Mouse (Mus musculus): ENCODE results near the gene Snx9. TPM values are rescaled to one million over a fixed set of nuclear protein-coding genes. Genes with fewer than 3 reads are reported as not detected.

Snx9 gene
- 10 to 100 TPM; 52.0 to 57.6 TPM for total RNA-seq (2021)
- long read RNA-seq, experiment 1, transcript Snx9-201 (18 exons, 3,331 nt), result major isoform, 20 of 24 reads
- long read RNA-seq, experiment 1, partial matches to known transcripts, result 0 of 24 reads
- long read RNA-seq, experiment 1, other reads (novel, unspliced or antisense), result 4 of 24 reads
- long read RNA-seq, experiment 2, transcript Snx9-201 (18 exons, 3,331 nt), result major isoform, 61 of 77 reads
- long read RNA-seq, experiment 2, partial matches to known transcripts, result 5 of 77 reads
- long read RNA-seq, experiment 2, other reads (novel, unspliced or antisense), result 11 of 77 reads

- peak; percentile 53 to 57 for DNase-seq (ENCODE audit: low spot score in 2 of 2)
Observed at GRCm38 (mm10) chr17:5841128-5841942, at the start of gene Snx9. Gene Snx9 (plus strand): TSS chr17:5841329.

- no peak for DNase-seq (ENCODE audit: low spot score in 2 of 2)
Observed at GRCm38 (mm10) chr17:5792164-5792791, 48.9 kb upstream of the Snx9 start.

GRCm38 (mm10) chr17:5793593-5793992 lies 47.5 kb upstream of the Snx9 start:
- DNase-seq (ENCODE audit: low spot score in 2 of 2), result no peak

GRCm38 (mm10) chr17:5794276-5794675 lies 46.9 kb upstream of the Snx9 start:
- DNase-seq (ENCODE audit: low spot score in 2 of 2), result no peak

GRCm38 (mm10) chr17:5795369-5795768 lies 45.8 kb upstream of the Snx9 start:
- no peak for DNase-seq (ENCODE audit: low spot score in 2 of 2)

GRCm38 (mm10) chr17:5795878-5796277 lies 45.3 kb upstream of the Snx9 start:
- DNase-seq (ENCODE audit: low spot score in 2 of 2), result no peak

- peak; percentile 23 to 36 for DNase-seq (ENCODE audit: low spot score in 2 of 2)
Observed at GRCm38 (mm10) chr17:5797124-5797760, 43.9 kb upstream of the Snx9 start.

- DNase-seq (ENCODE audit: low spot score in 2 of 2), result no peak
Observed at GRCm38 (mm10) chr17:5798221-5798801, 42.8 kb upstream of the Snx9 start.

- no peak for DNase-seq (ENCODE audit: low spot score in 2 of 2)
Observed at GRCm38 (mm10) chr17:5798900-5799299, 42.2 kb upstream of the Snx9 start.

GRCm38 (mm10) chr17:5799396-5800021 lies 41.6 kb upstream of the Snx9 start:
- no peak for DNase-seq (ENCODE audit: low spot score in 2 of 2)

GRCm38 (mm10) chr17:5800254-5800653 lies 40.9 kb upstream of the Snx9 start:
- no peak for DNase-seq (ENCODE audit: low spot score in 2 of 2)

- DNase-seq (ENCODE audit: low spot score in 2 of 2), result no peak
Observed at GRCm38 (mm10) chr17:5800824-5801560, 40.1 kb upstream of the Snx9 start.

GRCm38 (mm10) chr17:5801761-5802655 lies 39.1 kb upstream of the Snx9 start:
- no peak for DNase-seq (ENCODE audit: low spot score in 2 of 2)

GRCm38 (mm10) chr17:5802656-5802955 lies 38.5 kb upstream of the Snx9 start:
- no peak for DNase-seq (ENCODE audit: low spot score in 2 of 2)

- DNase-seq (ENCODE audit: low spot score in 2 of 2), result no peak
Observed at GRCm38 (mm10) chr17:5803229-5804012, 37.7 kb upstream of the Snx9 start.

GRCm38 (mm10) chr17:5804370-5805150 lies 36.6 kb upstream of the Snx9 start:
- no peak for DNase-seq (ENCODE audit: low spot score in 2 of 2)

- no peak for DNase-seq (ENCODE audit: low spot score in 2 of 2)
Observed at GRCm38 (mm10) chr17:5805151-5805834, 35.8 kb upstream of the Snx9 start.
